ENCODE assay signal across 16 mouse cellular contexts in the genomic region with DNA sequence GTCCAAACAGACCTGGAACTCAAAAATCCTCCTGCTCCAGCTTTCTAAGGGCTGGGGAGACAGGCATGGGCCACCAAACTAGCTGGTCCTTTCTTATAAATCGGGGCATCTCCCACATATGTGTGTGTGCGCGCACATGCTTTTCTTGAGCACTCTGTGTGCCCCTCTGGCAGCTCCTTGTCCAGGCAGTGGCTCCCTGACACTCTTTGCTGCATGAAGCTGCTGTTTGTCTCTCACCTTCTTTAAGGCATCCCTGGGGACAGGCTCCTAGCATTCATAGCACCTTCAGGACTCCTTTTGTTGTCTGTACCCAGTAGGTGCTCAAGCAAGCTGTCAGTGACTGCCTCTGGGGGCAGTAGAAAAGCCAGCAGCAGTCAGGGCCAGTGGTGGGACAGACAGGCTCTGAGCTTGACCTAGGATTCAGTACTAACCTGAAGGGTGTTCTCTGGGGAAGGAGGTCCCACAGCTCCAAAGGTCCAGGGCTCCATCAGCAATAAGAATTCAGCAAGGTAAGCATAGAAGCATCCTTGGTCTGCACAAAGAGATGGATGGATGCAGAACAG. TPM values are rescaled to one million over a fixed set of nuclear protein-coding genes. Genes with fewer than 3 reads are reported as not detected.
DNase-seq lines count a peak whose midpoint lies in the region; ATAC-seq and TF ChIP-seq lines count a peak whose summit lies in the region.
"Had no signal": no experiment of that assay in that cellular context is flagged by ENCODE, and none has a peak within 500 bp of the region (broad histone marks: within the 10 kb centered on the region; RNA-seq: fewer than 3 reads in every experiment).

No protein-coding gene starts in this region.

- peaks cover 25% of the 10 kb centered on the region for H3K4me1 ChIP-seq in kidney, embryonic 15.5 days
- H3K4me1 ChIP-seq in lung, postnatal 0 days (ENCODE audit: insufficient read depth, low read depth, low read length) = no peaks in the 10 kb centered on the region
- 0 out of 2 replicates have a peak, but pooled peaks cover 2% of the 10 kb centered on the region for H3K4me1 ChIP-seq in midbrain, embryonic 10.5 days
- H3K4me1 ChIP-seq: forebrain, embryonic 13.5 days had no signal

- intact Hi-C loops in gastrocnemius, adult 2 months (cut with DNase I) = no loop called here
- intact Hi-C loops in gastrocnemius, postnatal 36 days (cut with DNase I) = no loop called here

- H3K27me3 ChIP-seq in kidney, embryonic 15.5 days = no peaks in the 10 kb centered on the region
- no peaks in the 10 kb centered on the region for H3K27me3 ChIP-seq in lung, postnatal 0 days (replicated peaks; ENCODE audit: insufficient read depth, low read length)
- H3K27me3 ChIP-seq in midbrain, embryonic 10.5 days (ENCODE audit: low read depth, poor library complexity, severe bottlenecking) = no peaks in the 10 kb centered on the region
- H3K27me3 ChIP-seq: forebrain, embryonic 13.5 days; hindbrain, embryonic 13.5 days had no signal

- 0 out of 2 replicates have a peak overlapping the region, but pooled peaks have one; percentile 7 for H3K4me3 ChIP-seq in gastrocnemius, adult 2 months
- no peak overlapping the region for H3K4me3 ChIP-seq in kidney, embryonic 15.5 days (replicated peaks)
- no peak overlapping the region for H3K4me3 ChIP-seq in lung, postnatal 0 days (ENCODE audit: low read depth, low read length)
- H3K4me3 ChIP-seq in midbrain, embryonic 10.5 days = no peak overlapping the region
- H3K4me3 ChIP-seq: forebrain, embryonic 13.5 days; heart, embryonic 10.5 days; hindbrain, embryonic 13.5 days had no signal

- no peak overlapping the region for H3K4me2 ChIP-seq in kidney, embryonic 15.5 days
- no peak overlapping the region for H3K4me2 ChIP-seq in lung, postnatal 0 days (replicated peaks; ENCODE audit: low read depth, low read length)
- H3K4me2 ChIP-seq: forebrain, embryonic 13.5 days; hindbrain, embryonic 13.5 days had no signal

- no peak for DNase-seq in gastrocnemius, adult 2 months
- DNase-seq in gastrocnemius, postnatal 36 days = no peak
- no peak for DNase-seq in kidney, adult 8-10 months
- DNase-seq in lung, postnatal 0 days (ENCODE audit: low spot score) = no peak
- no peak for DNase-seq in lung, postnatal 36 days
- peak; percentile 30 for DNase-seq in MN1 (ENCODE audit: low spot score)
- DNase-seq in midbrain, embryonic 10.5 days (ENCODE audit: low spot score) = no peak
- DNase-seq: adrenal gland, postnatal 25 days; forebrain, postnatal 0 days; gastrocnemius, postnatal 25 days had no signal

- WGBS in kidney, embryonic 15.5 days = 93% methylated on average over 3 of the region's 3 CpGs
- 88% methylated on average over 3 of the region's 3 CpGs for WGBS in lung, postnatal 0 days
- 90% methylated on average over 3 of the region's 3 CpGs for WGBS in midbrain, embryonic 10.5 days

- H3K9ac ChIP-seq in kidney, embryonic 15.5 days = no peak overlapping the region
- no peak overlapping the region for H3K9ac ChIP-seq in lung, postnatal 0 days (replicated peaks; ENCODE audit: low read depth)
- H3K9ac ChIP-seq: forebrain, embryonic 13.5 days; forebrain, postnatal 0 days; hindbrain, embryonic 13.5 days had no signal

- no peak for ATAC-seq in kidney, embryonic 15.5 days (replicated peaks; ENCODE audit: low FRiP score)
- no peak for ATAC-seq in lung, postnatal 0 days
- ATAC-seq: forebrain, embryonic 13.5 days; forebrain, postnatal 0 days; hindbrain, postnatal 0 days had no signal

- no peaks in the 10 kb centered on the region for H3K9me3 ChIP-seq in kidney, embryonic 15.5 days (replicated peaks)
- H3K9me3 ChIP-seq in lung, postnatal 0 days (ENCODE audit: low read length) = no peaks in the 10 kb centered on the region
- no peaks in the 10 kb centered on the region for H3K9me3 ChIP-seq in midbrain, embryonic 10.5 days (replicated peaks)
- H3K9me3 ChIP-seq: forebrain, embryonic 13.5 days; heart, embryonic 10.5 days; hindbrain, embryonic 13.5 days had no signal

- no peak for TF ChIP-seq EP300 in lung, postnatal 0 days (IDR thresholded peaks at IDR 0.05)

- H3K36me3 ChIP-seq in kidney, embryonic 15.5 days = no peaks in the 10 kb centered on the region
- no peaks in the 10 kb centered on the region for H3K36me3 ChIP-seq in lung, postnatal 0 days (ENCODE audit: insufficient read depth, low read length)
- no peaks in the 10 kb centered on the region for H3K36me3 ChIP-seq in midbrain, embryonic 10.5 days
- H3K36me3 ChIP-seq: heart, embryonic 10.5 days; hindbrain, embryonic 13.5 days had no signal

- H3K27ac ChIP-seq in gastrocnemius, adult 2 months = peak overlapping the region; percentile 48
- H3K27ac ChIP-seq in kidney, embryonic 15.5 days = peak overlapping the region; percentile 54; the same call in 1 of the 2 replicates
- H3K27ac ChIP-seq in lung, postnatal 0 days (ENCODE audit: low read length) = 0 out of 2 replicates have a peak overlapping the region, but pooled peaks have one; percentile 20
- no peak overlapping the region for H3K27ac ChIP-seq in midbrain, embryonic 10.5 days (replicated peaks)
- H3K27ac ChIP-seq: forebrain, embryonic 13.5 days; heart, embryonic 10.5 days; hindbrain, embryonic 13.5 days; hindbrain, postnatal 0 days had no signal

- TF ChIP-seq CTCF in gastrocnemius, adult 2 months (IDR thresholded peaks at IDR 0.05) = no peak
- TF ChIP-seq CTCF in lung, postnatal 0 days (IDR thresholded peaks at IDR 0.05) = no peak

RNA-seq across cellular contexts. Expression of gene Grap, which starts 5.4 kb away (rescaled TPM):
- total RNA-seq in gastrocnemius, adult 2 months (2021) = 1 to 10 TPM; 3.2 to 3.3 TPM
- total RNA-seq in gastrocnemius, postnatal 36 days (2021) = 1 to 10 TPM; 4.4 to 5.5 TPM
- polyA plus RNA-seq in kidney, embryonic 15.5 days (2015; fragmentation: Nextera tagmentation; extraction: Ambion mirVana) = 12.9 and 13.0 TPM in 2 replicates
- polyA plus RNA-seq in lung, postnatal 0 days (2015; fragmentation: Nextera tagmentation; extraction: Ambion mirVana) = 71.8 and 72.1 TPM in 2 replicates
- polyA plus RNA-seq in midbrain, embryonic 10.5 days (2016; fragmentation: Nextera tagmentation; extraction: Ambion mirVana) = 8.2 and 8.6 TPM in 2 replicates

RNA-seq across cellular contexts. Expression of gene Fam83g, which starts 25.4 kb away (rescaled TPM):
- total RNA-seq in gastrocnemius, adult 2 months (2021) = under 1 TPM; 0.28 to 0.33 TPM
- total RNA-seq in gastrocnemius, postnatal 36 days (2021) = under 1 TPM; 0.12 to 0.18 TPM
- polyA plus RNA-seq in kidney, embryonic 15.5 days (2015; fragmentation: Nextera tagmentation; extraction: Ambion mirVana) = 2.2 and 2.8 TPM in 2 replicates
- 1.7 and 1.9 TPM in 2 replicates for polyA plus RNA-seq in lung, postnatal 0 days (2015; fragmentation: Nextera tagmentation; extraction: Ambion mirVana)
- polyA plus RNA-seq in midbrain, embryonic 10.5 days (2016; fragmentation: Nextera tagmentation; extraction: Ambion mirVana) = 0.86 and 0.95 TPM in 2 replicates
- polyA plus RNA-seq: C2C12 had no signal
